Mouse (Mus musculus): ENCODE results near the gene Pak2.

Pak2 gene

DNA sequence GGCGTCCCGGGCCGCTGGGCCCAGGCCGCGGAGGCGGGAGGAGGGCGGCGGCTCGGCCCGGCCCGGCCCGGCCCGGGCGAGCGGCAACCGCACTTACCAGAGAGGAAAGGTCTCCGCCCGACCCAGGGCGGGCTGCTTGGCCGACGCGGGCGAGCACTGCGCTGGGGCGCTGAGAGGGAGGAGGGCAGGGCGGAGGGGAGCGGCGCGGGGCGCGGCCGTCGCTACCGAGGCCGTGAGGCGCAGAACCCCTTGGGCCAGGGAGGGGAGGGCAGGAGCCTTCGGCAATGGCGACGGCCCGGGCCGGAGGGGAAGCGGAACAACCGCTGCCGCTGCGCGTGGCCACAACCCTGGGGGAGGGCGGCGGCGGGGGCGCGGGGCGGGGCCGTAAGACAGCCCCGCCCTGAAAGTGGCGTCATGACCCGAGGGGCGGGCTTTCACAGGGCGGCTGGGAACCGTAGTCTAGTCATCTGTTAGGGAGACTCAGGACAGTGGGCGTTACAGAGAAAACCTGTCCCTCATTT, at the start of gene Pak2:
Gene Pak2, minus strand, starts transcription at position 352 of the 521 bp plus-strand sequence.
- DNase-seq (ENCODE audit: low read depth, low spot score): peak; percentile 90

DNA sequence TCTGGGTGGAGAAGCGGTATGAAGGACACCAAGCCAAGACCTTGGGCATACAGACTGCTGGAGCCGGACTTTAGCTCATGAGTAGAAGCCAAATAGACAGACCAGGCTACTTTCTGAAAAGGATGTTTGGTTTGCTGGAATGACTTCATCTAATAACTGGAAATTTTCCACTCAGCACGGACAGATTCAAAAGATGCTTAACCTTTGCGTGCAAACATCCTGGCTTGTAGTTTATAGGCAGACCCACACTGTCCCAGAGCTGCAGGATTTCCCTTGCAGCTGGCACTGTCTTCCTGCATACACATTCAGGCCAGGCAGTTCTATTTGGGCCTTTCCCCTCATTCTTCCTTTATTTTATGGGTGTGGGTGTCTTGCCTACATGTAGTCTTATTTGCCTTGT, 47.9 kb upstream of the Pak2 start:
- no peak for DNase-seq (ENCODE audit: low read depth, low spot score)

DNA sequence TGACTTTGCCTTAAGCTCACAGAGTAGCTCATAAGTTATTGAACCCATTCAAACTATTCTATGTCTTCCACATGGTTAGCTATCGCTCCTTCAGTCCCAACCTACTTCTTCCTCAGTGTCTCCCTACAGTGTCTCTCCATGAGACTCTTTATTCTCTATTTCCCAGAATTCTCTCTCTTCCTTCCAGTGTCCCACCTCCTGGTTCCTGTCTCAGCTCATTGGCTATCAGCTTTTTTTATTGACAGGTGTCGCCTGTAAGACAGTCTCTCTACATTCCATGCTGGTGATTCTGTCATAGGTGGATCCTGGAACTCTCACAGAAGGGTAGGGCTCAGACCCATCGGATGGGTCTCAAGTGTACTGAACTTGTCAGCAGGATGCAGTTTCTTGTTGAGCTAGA, 46.2 kb upstream of the Pak2 start:
- no peak for DNase-seq (ENCODE audit: low read depth, low spot score)

DNA sequence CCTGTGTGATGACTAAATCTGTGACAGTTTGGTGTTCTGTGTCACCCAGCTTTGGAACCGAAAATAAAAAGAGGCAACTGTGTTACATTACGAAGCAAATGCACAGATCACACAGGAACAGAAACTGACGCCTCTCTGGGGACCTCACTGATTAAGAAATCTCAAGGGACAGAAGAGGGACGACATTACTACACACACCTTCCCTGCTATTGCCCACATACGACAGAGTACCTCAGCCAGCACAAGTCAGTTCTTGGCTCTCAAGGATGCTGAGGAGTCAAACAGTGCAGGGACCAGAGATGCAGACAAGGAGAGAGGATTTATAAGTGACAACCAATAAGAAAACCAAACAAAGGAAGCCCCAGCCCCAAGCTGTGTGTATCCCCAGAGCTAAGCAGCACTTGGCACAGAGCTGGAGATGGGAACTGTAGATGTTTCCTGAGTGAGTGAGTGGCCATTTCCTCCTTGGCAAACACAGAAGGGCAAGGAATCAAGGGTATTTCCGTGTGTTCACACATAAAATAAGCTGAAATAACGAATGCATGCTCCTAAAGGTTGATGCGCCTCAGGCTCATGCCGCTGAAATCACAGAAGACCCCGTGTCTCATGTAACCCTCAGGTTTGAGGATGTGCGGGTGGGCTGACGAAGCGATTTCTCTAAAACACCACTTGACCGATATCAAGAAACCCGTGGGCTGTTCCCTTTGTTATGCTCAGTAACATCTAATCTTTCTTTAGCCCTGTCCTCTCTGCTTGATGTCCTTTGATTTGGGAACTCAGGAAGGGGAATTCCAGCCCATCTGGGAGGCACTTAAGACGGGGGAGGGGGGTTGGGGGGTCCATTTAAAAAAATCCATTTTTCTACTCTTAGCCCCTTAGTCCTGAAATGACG, 45.5 kb upstream of the Pak2 start:
- DNase-seq (ENCODE audit: low read depth, low spot score): no peak

DNA sequence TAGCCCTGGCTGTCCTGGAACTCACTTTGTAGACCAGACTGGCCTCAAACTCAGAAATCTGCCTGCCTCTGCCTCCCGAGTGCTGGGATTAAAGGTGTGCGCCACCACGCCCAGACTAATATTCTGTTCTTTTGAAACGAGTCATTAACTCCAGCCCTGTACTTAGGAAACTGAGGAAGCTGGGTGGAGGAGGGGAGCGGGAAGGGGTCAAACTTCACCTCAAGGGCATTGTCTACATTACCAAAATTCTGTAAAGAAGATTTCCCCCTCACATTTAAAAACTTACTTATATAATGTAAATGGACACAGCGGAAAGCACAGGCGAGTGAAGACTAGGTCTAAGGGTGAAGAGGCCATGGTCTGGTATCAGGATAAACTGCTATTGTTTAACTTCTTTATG, 44.9 kb upstream of the Pak2 start:
- no peak for DNase-seq (ENCODE audit: low read depth, low spot score)

DNA sequence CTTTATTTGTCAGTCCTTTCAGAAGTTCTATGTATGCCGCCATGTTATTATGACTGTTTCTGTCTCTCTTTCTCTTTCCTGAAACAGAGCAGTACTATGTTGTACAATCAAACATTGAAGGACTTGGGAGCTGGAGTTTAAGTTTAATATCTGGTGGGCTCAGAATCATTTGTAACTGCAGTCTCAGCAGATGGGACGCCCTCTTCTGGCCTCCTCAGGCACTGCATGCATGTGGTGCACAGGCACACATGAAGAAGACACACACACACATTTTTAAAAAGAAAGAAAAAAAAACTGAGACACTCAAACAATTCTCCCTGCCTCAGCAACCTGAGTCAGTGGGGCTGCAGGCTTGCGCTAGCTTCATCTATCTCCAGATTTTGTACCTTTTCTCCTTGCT, 41.3 kb upstream of the Pak2 start:
- no peak for DNase-seq (ENCODE audit: low read depth, low spot score)

DNA sequence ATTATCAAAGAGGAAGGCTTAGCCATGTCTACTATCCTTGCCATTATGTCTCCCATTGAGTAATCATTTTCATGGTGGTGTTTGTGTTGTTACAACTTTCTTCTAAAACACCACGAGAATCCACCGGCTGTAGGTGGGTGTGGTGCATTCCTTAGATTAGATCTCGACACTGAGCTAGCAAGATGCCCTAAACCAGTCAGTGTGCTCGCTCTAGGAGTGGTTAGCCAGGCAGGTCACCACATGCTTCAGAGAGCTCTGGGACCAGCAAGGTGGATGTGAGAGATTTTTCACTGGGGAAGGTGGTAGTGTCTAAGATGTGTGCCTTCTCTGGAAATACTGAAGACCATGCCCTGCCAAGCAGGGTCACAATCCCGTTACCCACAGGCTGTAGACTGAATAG, 37.0 kb upstream of the Pak2 start:
- no peak for DNase-seq (ENCODE audit: low read depth, low spot score)

DNA sequence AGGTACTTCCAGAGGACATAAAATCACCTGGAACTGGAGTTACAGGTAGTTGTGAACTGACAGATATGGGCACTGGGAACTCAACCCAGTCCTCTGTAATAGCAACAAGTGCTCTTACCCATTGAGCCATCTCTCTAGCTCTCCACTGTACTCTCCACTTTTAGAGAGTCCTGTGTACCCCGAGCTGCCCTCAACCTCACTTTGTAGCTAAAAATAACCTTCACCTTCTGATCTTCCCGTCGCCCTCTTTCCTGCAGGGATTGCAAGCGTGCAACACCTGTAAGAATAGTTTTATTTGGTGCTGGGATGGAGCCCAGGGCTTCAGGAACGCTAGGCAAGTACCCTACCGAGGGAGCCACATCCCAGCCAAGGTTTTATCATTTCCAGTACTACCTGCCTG, 36.6 kb upstream of the Pak2 start:
- no peak for DNase-seq (ENCODE audit: low read depth, low spot score)

DNA sequence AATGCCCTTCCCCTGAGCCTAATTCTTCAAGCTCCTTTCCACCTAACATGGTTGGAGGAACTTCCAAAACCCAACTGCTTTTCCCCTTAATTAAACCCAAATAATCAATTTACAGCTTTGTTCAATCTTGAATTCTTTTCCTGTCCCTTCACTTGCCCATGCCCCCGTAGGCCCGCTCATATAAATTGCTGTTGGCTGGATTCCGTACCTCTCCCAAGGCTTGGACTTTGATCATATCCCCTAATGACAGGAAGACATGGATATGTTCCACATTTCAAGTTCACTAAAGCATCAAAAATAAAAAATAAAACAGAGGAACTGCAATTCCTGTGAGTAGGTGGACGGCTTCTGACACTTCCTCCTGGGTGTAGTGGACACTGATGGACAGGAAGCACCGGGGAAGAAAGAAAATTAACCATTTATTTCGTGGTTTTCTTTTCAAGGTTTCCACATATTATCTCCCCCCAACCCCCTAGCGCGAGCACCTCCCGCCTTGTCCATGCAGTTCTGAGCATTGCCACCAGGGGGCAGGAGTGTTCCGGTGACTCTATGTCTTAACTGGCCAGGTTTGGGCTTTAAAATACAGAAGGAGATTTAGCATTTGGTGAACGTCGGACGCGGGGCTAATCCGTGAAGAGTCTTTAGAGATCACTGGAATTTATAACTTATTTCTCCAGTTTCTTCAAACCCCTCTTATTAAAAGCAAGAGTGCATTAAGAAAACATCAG, 36.0 kb upstream of the Pak2 start:
- DNase-seq (ENCODE audit: low read depth, low spot score): peak; percentile 90

DNA sequence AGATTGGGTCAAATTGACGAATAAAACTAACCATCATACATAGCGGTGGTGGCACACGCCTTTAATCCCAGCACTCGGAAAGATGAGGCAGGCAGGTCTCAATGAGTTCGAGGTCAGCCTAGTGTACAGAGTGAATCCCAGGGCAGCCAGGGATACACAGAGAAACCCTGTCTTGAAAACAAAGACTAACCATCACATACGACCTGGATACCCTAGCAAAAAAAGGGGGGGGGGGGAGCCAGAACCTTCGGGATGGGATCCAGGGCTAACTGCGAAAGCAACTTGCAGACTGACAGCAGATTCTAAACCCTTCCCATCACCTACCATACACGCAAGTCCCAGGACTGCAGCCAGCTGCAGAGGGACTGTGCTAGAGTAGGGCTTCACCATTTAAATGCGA, 35.3 kb upstream of the Pak2 start:
- DNase-seq (ENCODE audit: low read depth, low spot score): no peak

DNA sequence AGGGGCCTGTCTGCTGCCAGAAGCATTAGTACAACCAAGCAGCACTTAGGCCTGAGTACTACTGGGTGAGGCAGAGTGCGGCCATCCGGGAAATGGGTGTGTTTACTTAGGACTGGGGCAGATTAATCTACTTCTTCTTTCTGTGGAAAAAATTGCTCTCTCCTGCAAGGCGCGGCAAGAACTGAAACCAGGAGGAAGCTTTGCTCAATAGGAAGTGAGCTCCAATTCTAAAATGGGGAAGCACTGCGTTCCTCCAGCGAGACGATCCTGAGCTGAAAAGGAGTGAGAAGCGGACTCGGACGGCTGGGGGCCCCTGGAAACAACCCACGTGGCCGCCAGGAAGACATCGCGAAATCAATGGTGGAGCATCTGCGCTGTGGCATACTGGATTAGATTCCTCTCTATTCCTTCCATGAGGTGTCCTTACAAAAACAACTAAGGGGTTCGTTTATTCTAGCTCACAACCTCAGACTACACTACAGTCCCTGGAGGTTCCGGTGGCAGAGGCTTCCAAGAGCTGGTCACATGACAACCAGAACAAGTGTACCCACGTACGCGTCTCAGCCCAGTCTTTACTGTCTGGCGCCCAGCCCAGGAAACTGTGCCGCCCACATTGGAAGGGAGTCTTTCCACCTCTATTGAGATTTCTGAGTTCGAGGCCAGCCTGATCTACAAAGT, 34.5 kb upstream of the Pak2 start:
- DNase-seq (ENCODE audit: low read depth, low spot score): peak; percentile 87

DNA sequence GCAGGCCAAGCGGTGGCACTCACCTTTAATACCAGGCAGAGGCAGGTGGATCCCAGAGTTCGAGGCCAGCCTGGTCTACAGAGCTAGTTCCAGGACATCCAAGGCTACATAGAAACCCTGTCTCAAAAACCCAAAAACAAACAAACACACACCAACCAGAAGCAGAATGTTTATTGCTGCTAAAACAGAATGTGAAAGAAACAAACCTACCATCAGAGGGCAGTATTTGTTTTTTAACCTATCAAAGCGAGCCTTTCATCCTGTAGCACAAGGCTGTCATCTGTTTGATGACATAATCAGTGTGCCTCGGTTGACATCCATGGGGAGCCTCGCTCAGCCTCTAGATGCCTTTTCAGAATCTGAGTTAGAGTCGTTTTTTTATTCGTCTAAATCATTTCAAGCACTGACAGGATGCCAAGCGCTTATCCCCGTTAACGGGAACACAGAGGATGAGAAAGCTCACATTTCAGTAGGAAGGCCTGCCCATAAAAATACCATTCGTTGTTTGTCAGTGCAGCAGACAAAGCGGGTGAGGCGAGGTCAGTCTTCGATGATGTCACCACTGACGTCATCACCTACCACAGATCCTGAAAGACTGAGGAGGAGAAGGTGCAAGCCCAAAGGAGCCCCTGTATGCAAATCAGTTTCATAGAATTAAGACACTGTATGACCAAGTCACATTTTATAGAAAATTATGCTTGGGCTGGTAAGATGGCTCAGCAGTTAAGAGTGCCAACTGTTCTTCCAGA, 32.0 kb upstream of the Pak2 start:
- DNase-seq (ENCODE audit: low read depth, low spot score): peak; percentile 71

DNA sequence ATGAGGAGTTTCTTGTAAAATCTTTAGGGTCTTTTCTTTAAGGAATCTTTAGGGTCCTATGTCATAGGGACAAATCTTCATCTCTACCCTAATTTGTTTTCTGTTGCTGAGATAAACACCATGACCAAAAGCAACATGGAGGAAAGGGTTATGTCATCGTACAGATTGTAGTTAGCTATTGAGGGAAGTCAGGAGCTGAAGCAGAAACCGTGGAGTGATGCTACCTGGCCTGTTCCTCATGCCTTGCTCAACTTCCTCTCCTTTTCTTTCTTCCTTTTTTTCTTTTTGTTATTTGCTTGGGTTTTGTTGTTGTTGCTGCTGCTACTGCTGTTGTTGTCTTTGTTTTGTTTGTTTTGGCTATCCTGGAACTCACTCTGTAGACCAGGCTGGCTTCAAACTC, 29.4 kb upstream of the Pak2 start:
- no peak for DNase-seq (ENCODE audit: low read depth, low spot score)

DNA sequence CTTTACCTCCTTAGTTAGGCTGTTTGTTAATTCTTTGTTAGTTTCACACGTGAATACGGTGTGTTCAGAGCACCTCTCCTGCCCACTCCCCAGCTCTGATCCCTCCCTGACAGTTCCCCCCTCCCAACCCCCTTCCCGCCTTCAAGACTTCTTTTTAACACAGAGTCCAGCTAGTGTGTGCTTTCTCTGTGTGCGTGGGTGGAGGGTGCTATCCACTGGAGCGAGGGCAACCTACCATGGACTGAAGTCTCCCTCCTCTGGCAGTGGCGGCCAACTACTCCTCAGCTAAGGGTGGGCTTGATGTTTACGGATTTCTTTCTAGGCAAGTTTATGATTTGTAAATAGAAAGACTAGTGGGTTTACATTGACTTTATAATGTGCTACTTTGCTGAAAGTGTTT, 29.0 kb upstream of the Pak2 start:
- peak; percentile 76 for DNase-seq (ENCODE audit: low read depth, low spot score)

DNA sequence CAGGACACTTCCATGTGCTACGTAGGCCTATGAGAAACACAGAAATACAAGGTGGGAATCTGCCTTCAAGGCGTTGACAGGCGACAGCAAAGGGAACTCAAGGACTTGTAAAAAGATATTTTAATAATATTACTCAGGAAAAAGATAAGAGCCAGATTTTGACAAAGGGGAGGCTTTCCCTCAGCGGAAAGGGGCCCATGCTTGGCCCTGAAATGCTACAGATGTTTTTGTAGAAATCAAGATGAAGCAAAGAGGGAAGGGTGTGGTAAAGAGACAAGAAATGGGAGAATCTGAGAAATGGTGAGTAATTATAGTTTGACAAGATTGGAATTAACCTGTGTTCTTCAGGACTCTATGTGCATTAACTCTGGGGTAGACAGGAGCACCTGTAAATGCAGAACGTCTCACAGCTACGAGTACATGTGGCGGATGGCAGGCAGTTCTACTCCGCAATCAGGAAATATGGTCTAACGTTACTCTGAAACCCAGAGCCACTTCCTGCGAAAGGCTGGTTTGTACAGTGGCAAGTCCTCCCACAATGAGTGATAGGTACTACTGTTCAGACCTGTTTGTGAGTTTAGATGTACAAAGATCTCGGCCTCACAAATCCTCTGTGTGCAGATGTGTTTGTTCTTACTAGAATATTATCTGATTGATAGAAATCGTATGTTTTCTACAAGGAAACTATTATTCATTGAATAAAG, 28.4 kb upstream of the Pak2 start:
- DNase-seq (ENCODE audit: low read depth, low spot score): peak; percentile 82

DNA sequence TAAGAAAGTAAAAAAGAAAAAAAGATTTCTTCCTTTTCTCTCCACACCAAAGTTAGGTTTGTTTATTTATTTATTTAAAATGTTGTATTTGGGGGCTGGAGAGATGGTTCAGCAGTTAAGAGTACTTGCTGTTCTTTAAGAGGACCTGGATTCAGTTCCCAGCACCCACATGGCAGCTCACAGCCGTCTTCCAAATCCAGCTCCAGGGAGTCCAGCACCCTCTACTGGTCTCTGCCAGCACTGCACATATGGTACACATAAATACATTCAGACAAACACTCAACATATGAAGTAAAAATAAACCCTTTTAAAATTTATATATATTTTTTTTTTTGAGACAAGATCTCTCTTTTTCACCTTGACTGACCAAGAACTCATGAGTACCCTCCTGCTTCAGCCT, 26.6 kb upstream of the Pak2 start:
- peak; percentile 62 for DNase-seq (ENCODE audit: low read depth, low spot score)

DNA sequence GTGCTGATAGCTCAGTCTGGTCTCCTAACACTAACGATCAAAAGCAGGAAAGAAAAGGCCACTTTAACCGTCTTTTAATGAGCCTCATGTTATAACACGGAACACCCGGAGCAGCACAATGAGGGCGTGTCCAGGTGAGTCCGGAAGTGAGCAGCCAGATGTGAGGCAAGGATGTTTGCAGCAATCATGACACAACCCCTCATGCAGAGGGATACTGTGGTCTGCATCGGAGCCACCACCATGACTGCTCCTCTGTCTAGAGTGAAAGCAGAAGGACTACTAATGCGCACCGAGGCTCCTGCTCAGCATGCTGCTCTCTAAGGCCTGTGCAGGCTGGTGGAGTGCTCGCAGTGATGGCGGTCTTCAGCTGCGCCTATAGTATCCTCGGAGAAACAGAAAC, 23.2 kb upstream of the Pak2 start:
- DNase-seq (ENCODE audit: low read depth, low spot score): peak; percentile 27

DNA sequence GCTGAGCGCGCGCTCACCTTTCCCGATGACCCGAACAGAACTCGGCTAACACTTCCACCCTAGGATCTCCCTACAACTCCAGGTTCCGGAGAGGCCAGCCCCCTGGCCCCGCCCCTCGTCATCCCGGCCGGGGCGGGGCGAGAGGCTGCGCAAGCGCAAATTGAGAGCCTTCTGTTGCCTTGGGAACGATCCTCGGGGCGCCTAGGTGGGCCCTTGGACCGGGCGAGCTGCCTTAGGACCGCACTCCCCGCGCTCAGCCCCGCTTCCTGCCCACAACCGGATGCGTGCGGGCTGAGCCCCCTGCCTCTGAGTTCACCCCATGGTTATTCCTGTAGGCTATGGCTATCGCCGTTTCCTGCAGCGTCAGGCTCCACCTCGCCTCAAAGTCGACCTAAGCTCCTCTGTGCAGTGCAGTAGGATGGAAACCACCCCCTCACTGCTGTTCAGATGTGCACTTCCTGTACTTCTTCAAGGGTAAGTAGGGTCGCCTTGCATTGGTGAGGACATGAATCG, 20.6 kb upstream of the Pak2 start, which contains the start of the genes Pigx and Cep19:
Gene Pigx, minus strand, starts transcription at position 103 of the 513 bp plus-strand sequence.
Gene Cep19, plus strand, starts transcription at position 163 of the 513 bp plus-strand sequence.
- peak; percentile 88 for DNase-seq (ENCODE audit: low read depth, low spot score)

DNA sequence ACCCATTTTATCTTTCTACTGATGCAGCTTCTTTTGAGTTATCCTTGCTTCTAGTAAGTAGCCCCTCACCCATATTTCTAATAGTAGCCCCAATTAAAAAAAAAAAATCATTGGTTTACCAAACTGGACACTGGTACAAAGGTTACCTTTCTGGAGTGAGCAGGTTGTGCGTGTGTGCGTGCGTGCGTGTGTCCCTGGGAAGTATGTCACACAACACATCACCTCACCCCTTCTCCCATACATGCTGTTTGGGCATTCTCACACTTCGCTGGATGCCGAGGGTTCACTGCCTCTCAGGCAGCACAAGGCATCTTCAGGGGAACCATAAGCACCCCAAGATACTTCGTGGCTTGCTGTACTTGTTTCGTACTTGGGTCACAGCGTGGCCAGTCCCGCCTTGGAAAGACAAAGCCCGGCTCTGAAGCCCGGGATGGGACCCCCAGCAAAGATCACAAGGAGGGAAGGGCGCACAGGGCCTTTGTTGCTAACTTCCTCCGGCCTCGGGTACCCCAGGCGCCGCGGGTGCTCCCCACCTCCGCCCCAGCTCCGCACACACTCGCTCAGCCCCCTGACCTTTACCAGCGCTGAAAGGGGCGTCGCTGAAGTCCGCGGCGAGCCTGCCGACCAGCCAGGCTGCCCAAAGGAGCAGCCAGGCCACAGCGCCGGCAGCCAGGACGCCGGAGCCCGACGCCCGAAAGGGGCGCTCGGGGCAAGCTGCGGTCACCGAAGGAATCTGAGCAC, 19.9 kb upstream of the Pak2 start:
- peak; percentile 36 for DNase-seq (ENCODE audit: low read depth, low spot score)

DNA sequence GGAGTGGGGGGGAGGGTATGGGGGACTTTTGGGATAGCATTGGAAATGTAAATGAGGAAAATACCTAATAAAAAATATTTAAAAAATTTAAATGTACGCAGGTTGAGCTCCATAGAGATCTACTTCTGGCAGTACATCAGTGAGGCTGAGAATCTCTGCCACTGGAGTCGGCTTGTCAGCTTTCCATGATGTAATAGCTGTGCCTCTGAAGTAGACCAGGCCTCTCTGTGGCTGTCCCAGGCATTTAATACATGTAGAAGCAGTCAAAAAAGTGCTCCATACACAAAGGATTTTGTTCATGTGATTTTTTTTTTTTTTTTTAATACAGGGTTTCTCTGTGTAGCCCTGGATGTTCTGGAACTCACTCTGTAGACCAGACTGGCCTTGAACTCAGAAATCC, 18.6 kb upstream of the Pak2 start:
- peak; percentile 60 for DNase-seq (ENCODE audit: low read depth, low spot score)

Data from CD4-positive, CD25-positive, alpha-beta regulatory T cell, adult 2 months (primary cell).